Mouse (Mus musculus) CH12.LX (cell line): ENCODE measurements at regions not wholly inside any gene's neighbourhood (a gene's known extent, or its start where the extent isn't known, plus 50 kb on each side); places are given as distances from the start of the nearest gene placed in this dataset.

Source experiments
- DNase-seq: peaks from one replicate; pipeline ENCODE4 v3.0.0-alpha.2; 2013; ENCODE audit errors: extremely low read depth
- H3K27ac ChIP-seq: 2 replicates; pipeline ENCODE4 v1.5.1; 2012; ENCODE audit warnings: low read depth, mild to moderate bottlenecking, control low read depth, moderate library complexity; ENCODE audit not compliant: insufficient read depth
- H3K27me3 ChIP-seq: replicated peaks from 2 replicates; pipeline ENCODE3; 2012; ENCODE audit warnings: inconsistent platforms
- H3K36me3 ChIP-seq, 2 experiments: replicated peaks in 1 of 2; 2 replicates each; pipeline versions ENCODE3 to v1.6.1; 2012; ENCODE audit warnings: inconsistent platforms in 1 of 2, low read length in 1 of 2, mild to moderate bottlenecking in 1 of 2, mixed read lengths in 1 of 2, moderate library complexity in 1 of 2; ENCODE audit not compliant: control insufficient read depth in 1 of 2, insufficient read depth in 1 of 2
- H3K4me1 ChIP-seq, 2 experiments: 2 replicates each; pipeline ENCODE4 v1.6.1; 2012; ENCODE audit warnings: inconsistent platforms in 1 of 2, moderate library complexity in 1 of 2; ENCODE audit not compliant: insufficient read depth in 2 of 2, control insufficient read depth in 1 of 2
- H3K4me2 ChIP-seq: 2 replicates; pipeline ENCODE4 v1.6.1; 2012; ENCODE audit warnings: low read depth, mild to moderate bottlenecking, control low read depth; ENCODE audit not compliant: poor library complexity, insufficient read depth, severe bottlenecking
- H3K4me3 ChIP-seq, 3 experiments: fragments of 150-350 bp in 1 of 3; sonication (generic) in 1 of 3; replicated peaks in 1 of 3; 2 replicates each; pipeline versions ENCODE3 to v1.5.1; 2011 to 2012; ENCODE audit warnings: low read depth in 2 of 3, low read length in 2 of 3, mild to moderate bottlenecking in 2 of 3, moderate library complexity in 2 of 3, control low read depth in 1 of 3, improper control_type of control experiment in 1 of 3, inconsistent platforms in 1 of 3, mixed read lengths in 1 of 3; ENCODE audit not compliant: poor library complexity in 1 of 3
- H3K79me2 ChIP-seq: replicated peaks from 2 replicates; pipeline ENCODE4 v1.6.1; 2012; ENCODE audit warnings: mild to moderate bottlenecking, moderate library complexity; ENCODE audit not compliant: control insufficient read depth, poor library complexity, insufficient read depth, severe bottlenecking; ENCODE audit errors: extremely low read depth
- H3K9ac ChIP-seq: 2 replicates; pipeline ENCODE4 v1.6.1; 2012; ENCODE audit warnings: low read depth, mild to moderate bottlenecking, control low read depth, moderate library complexity; ENCODE audit not compliant: insufficient read depth
- H3K9me3 ChIP-seq: replicated peaks from 2 replicates; pipeline ENCODE3; 2012; ENCODE audit warnings: low read length, inconsistent platforms, mixed read lengths
- CHD1 ChIP-seq: IDR thresholded peaks from 2 replicates; pipeline ENCODE4 v1.6.1; 2012; ENCODE audit warnings: low read depth, low read length, improper control_type of control experiment, inconsistent platforms
- CHD2 ChIP-seq: IDR thresholded peaks from 2 replicates; pipeline ENCODE4 v1.6.1; 2011; ENCODE audit warnings: low read length, improper control_type of control experiment
- ELF1 ChIP-seq: IDR thresholded peaks from 2 replicates; pipeline ENCODE4 v1.6.1; 2014; ENCODE audit warnings: low read depth, mild to moderate bottlenecking, inconsistent platforms, low read length, improper control_type of control experiment
- EP300 ChIP-seq: IDR thresholded peaks from 2 replicates; pipeline ENCODE4 v1.6.1; 2011; ENCODE audit warnings: low read length, improper control_type of control experiment
- GABPA ChIP-seq: IDR thresholded peaks from 2 replicates; pipeline ENCODE4 v1.6.1; 2012; ENCODE audit warnings: low read depth, low read length, improper control_type of control experiment, inconsistent platforms; ENCODE audit not compliant: insufficient replicate concordance
- IRF4 ChIP-seq: IDR thresholded peaks from 2 replicates; pipeline ENCODE4 v1.6.1; 2014; ENCODE audit warnings: low read depth, mild to moderate bottlenecking, inconsistent platforms, low read length, improper control_type of control experiment
- JUN ChIP-seq: IDR thresholded peaks from 2 replicates; pipeline ENCODE4 v1.6.1; 2011; ENCODE audit warnings: low read depth, mild to moderate bottlenecking, low read length, improper control_type of control experiment, moderate library complexity; ENCODE audit not compliant: insufficient read depth
- KAT2A ChIP-seq: IDR thresholded peaks from 2 replicates; pipeline ENCODE4 v1.6.1; 2012; ENCODE audit warnings: low read length, improper control_type of control experiment, inconsistent platforms; ENCODE audit not compliant: insufficient replicate concordance
- MAFK ChIP-seq: IDR thresholded peaks from 2 replicates; pipeline ENCODE4 v1.6.1; 2011; ENCODE audit warnings: low read length, improper control_type of control experiment; ENCODE audit not compliant: insufficient replicate concordance
- MAZ ChIP-seq: IDR thresholded peaks from 2 replicates; pipeline ENCODE4 v1.6.1; 2012; ENCODE audit warnings: low read depth, mild to moderate bottlenecking, inconsistent platforms, low read length, improper control_type of control experiment, moderate library complexity
- MEF2A ChIP-seq: IDR thresholded peaks from 2 replicates; pipeline ENCODE4 v1.6.1; 2014; ENCODE audit warnings: low read depth, mild to moderate bottlenecking, inconsistent platforms, low read length, improper control_type of control experiment, borderline replicate concordance
- RAD21 ChIP-seq: IDR thresholded peaks from 2 replicates; pipeline ENCODE4 v1.6.1; 2011; ENCODE audit warnings: low read depth, mild to moderate bottlenecking, low read length, improper control_type of control experiment, moderate library complexity
- RCOR1 ChIP-seq: conservative IDR thresholded peaks from 2 replicates; pipeline ENCODE4 v1.6.1; 2012; ENCODE audit warnings: low read depth, mild to moderate bottlenecking, inconsistent platforms, low read length, improper control_type of control experiment
- USF2 ChIP-seq: conservative IDR thresholded peaks from 2 replicates; pipeline ENCODE4 v1.6.1; 2011; ENCODE audit warnings: low read depth, low read length, improper control_type of control experiment
- ZMIZ1 ChIP-seq: IDR thresholded peaks from 2 replicates; pipeline ENCODE4 v1.6.1; 2012; ENCODE audit warnings: low read depth, mild to moderate bottlenecking, inconsistent platforms, low read length, improper control_type of control experiment
- ZNF384 ChIP-seq: IDR thresholded peaks from 2 replicates; pipeline ENCODE4 v1.6.1; 2012; ENCODE audit warnings: low read depth, low read length, improper control_type of control experiment, inconsistent platforms
- dilution Hi-C: fragments of 300-500 bp; cut with MboI; formaldehyde crosslinking; loops from 2 replicates; pipeline ENCODE4 v1.14.3; 2020; ENCODE audit warnings: low sequenced_read_pairs; ENCODE audit not compliant: extremely low pct_unique_long_range_greater_than_20kb, extremely low pct_ligation_motif_present
- in situ Hi-C: fragments of 300-500 bp; cut with MboI; formaldehyde crosslinking; loops from 3 replicates; pipeline ENCODE4 v1.14.3; 2019; ENCODE audit warnings: low sequenced_read_pairs, low pct_ligation_motif_present, low pct_unique_long_range_greater_than_20kb, mixed read lengths

DNA sequence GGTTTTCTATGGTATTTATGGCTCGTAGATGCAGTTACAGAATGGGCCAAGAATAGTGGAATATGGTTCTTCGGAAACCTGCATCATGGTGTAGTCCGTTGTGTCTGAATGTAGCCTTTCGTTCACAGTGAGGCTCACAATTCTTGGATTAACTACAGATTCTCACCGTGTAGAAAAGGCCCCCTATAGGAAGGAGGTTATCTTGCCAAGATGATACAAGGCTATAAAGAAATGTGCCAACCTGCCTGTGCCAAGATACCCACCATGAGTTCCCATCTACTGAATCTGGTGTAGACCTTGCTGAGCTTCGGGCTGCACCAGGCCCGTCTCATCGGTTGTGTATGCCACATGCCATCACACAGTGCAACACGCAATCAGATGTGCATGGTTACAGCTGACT, 560.2 kb upstream of the Slc35b3 start:
- Histone ChIP-seq H3K9ac (no peak overlapping the region), H3K79me2 (no peaks in the 10 kb centered on the region), H3K36me3 (no peaks in the 10 kb centered on the region), H3K4me3 (no peak overlapping the region), H3K27me3 (no peaks in the 10 kb centered on the region), H3K9me3 (peaks cover 6% of the 10 kb centered on the region), H3K4me1 (no peaks in the 10 kb centered on the region), H3K4me2 (no peak overlapping the region), H3K27ac (no peak overlapping the region)
- no peak for DNase-seq
- no peak for TF ChIP-seq IRF4
- no peak for TF ChIP-seq KAT2A
- TF ChIP-seq CHD2 = no peak
- TF ChIP-seq MAZ = no peak
- no peak for TF ChIP-seq MAFK
- dilution Hi-C loops (no loop called here), in situ Hi-C loops (no loop called here)

DNA sequence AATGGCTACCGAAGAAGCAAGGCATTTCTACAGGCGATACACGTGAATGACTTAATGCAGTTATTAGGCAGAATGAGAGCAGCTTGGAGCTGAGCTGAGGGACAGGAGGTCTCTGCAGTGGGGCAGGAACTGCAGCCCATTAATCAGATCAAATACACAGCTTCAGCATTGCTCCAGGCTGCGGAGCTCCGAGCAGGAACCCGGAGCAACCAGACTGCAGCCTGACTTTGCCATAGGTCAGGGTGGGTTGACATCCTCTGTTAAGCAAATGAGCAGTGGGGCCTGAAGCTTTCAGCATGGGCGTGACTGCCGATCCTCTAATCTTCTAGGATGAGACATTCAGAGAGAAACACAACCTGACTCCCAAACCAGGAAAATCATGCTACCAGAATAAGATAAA, 555.4 kb upstream of the Slc35b3 start:
- no peaks in the 10 kb centered on the region for H3K79me2 ChIP-seq
- DNase-seq = no peak

DNA sequence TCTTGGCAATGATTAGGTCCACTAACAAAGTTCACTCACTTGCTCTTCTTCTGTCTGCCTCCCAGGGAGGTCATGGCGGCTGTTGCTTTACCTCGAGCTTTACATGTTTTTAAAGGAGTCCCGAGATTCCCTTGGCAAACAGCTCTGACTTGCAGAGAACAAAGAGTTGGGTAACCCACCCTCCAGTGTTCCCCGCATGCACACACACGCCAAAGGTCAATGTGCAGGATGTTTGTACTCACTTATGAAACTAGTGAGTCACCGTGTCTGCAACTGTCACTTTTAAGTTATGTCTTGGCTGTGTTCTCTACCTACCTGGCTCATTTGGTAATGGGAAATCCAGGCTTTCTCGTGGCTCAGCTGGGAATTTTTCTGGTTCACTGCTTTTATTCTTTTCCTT, 529.1 kb upstream of the Slc35b3 start:
- no peak overlapping the region for H3K4me2 ChIP-seq
- H3K27ac ChIP-seq = no peak overlapping the region
- H3K79me2 ChIP-seq = no peaks in the 10 kb centered on the region
- no peak for TF ChIP-seq ELF1
- TF ChIP-seq ZNF384 = no peak
- TF ChIP-seq USF2 = no peak
- no peak for TF ChIP-seq MEF2A
- no peak for TF ChIP-seq ZMIZ1
- TF ChIP-seq RAD21 = no peak
- no peak for TF ChIP-seq JUN
- TF ChIP-seq GABPA = no peak
- TF ChIP-seq MAZ = no peak
- TF ChIP-seq RCOR1 = no peak
- in situ Hi-C loops = no loop called here
- H3K9me3 ChIP-seq = no peaks in the 10 kb centered on the region
- no peaks in the 10 kb centered on the region for H3K4me1 ChIP-seq
- H3K4me3 ChIP-seq = no peak overlapping the region
- H3K27me3 ChIP-seq = no peaks in the 10 kb centered on the region
- dilution Hi-C loops = no loop called here
- H3K9ac ChIP-seq = no peak overlapping the region
- H3K36me3 ChIP-seq = no peaks in the 10 kb centered on the region
- DNase-seq = no peak

More for the DNA sequence above, 555.4 kb upstream of the Slc35b3 start:
- H3K27me3 ChIP-seq = no peaks in the 10 kb centered on the region
- dilution Hi-C loops (no loop called here), in situ Hi-C loops (no loop called here)
- H3K4me2 ChIP-seq = no peak overlapping the region
- H3K27ac ChIP-seq = no peak overlapping the region
- H3K36me3 ChIP-seq = no peaks in the 10 kb centered on the region
- H3K9me3 ChIP-seq = peaks cover 6% of the 10 kb centered on the region
- TF ChIP-seq EP300 (no peak), CHD1 (no peak)
- no peak overlapping the region for H3K4me3 ChIP-seq
- no peaks in the 10 kb centered on the region for H3K4me1 ChIP-seq
- H3K9ac ChIP-seq = no peak overlapping the region
